Mouse (Mus musculus): ENCODE measurements at regions not wholly inside any gene's neighbourhood (a gene's known extent, or its start where the extent isn't known, plus 50 kb on each side); places are given as distances from the start of the nearest gene placed in this dataset.

- ATAC-seq (ENCODE audit: low FRiP score) (no peak), DNase-seq (ENCODE audit: low spot score) (no peak)
- TF ChIP-seq CTCF (IDR thresholded peaks at IDR 0.05), result no peak
- no peaks in the 10 kb centered on the region for H3K27me3 ChIP-seq (ENCODE audit: insufficient read depth, low read length)
- 87% methylated on average over 4 of the region's 4 CpGs for WGBS
- H3K9ac ChIP-seq (replicated peaks; ENCODE audit: low read length, poor library complexity, severe bottlenecking), result no peak overlapping the region
- no peaks in the 10 kb centered on the region for H3K36me3 ChIP-seq (ENCODE audit: insufficient read depth, low read length)
- H3K9me3 ChIP-seq (ENCODE audit: low read length), result no peaks in the 10 kb centered on the region
- no peak overlapping the region for H3K4me3 ChIP-seq (ENCODE audit: low read depth, low read length)
- H3K27ac ChIP-seq (ENCODE audit: low read depth, low read length), result no peak overlapping the region
- no peak overlapping the region for H3K4me2 ChIP-seq (ENCODE audit: low read depth, low read length, poor library complexity, severe bottlenecking)
- H3K4me1 ChIP-seq (ENCODE audit: insufficient read depth, low read length), result no peaks in the 10 kb centered on the region
Measured at GRCm38 (mm10) chr11:63293485-63293884, 164.7 kb downstream of the Pmp22 start.

GRCm38 (mm10) chr11:63294476-63294875 lies 165.7 kb downstream of the Pmp22 start:
- H3K4me3 ChIP-seq (ENCODE audit: low read depth, low read length), result no peak overlapping the region
- H3K36me3 ChIP-seq (ENCODE audit: insufficient read depth, low read length), result no peaks in the 10 kb centered on the region
- no peak overlapping the region for H3K27ac ChIP-seq (ENCODE audit: low read depth, low read length)
- WGBS, result 88% methylated on average over 3 of the region's 3 CpGs
- no peak for DNase-seq (ENCODE audit: low spot score)
- no peak for TF ChIP-seq CTCF (IDR thresholded peaks at IDR 0.05)
- H3K4me2 ChIP-seq (ENCODE audit: low read depth, low read length, poor library complexity, severe bottlenecking), result no peak overlapping the region
- no peak overlapping the region for H3K9ac ChIP-seq (replicated peaks; ENCODE audit: low read length, poor library complexity, severe bottlenecking)
- H3K27me3 ChIP-seq (ENCODE audit: insufficient read depth, low read length), result no peaks in the 10 kb centered on the region
- H3K4me1 ChIP-seq (ENCODE audit: insufficient read depth, low read length), result no peaks in the 10 kb centered on the region
- no peak for ATAC-seq (ENCODE audit: low FRiP score)
- no peaks in the 10 kb centered on the region for H3K9me3 ChIP-seq (ENCODE audit: low read length)

GRCm38 (mm10) chr11:63296476-63296875 lies 167.7 kb downstream of the Pmp22 start:
- no peak for TF ChIP-seq CTCF (IDR thresholded peaks at IDR 0.05)
- WGBS, result 78% methylated on average over 3 of the region's 3 CpGs
- H3K36me3 ChIP-seq (ENCODE audit: insufficient read depth, low read length), result no peaks in the 10 kb centered on the region
- H3K4me3 ChIP-seq (ENCODE audit: low read depth, low read length), result no peak overlapping the region
- ATAC-seq (ENCODE audit: low FRiP score), result no peak
- no peaks in the 10 kb centered on the region for H3K27me3 ChIP-seq (ENCODE audit: insufficient read depth, low read length)
- DNase-seq (ENCODE audit: low spot score), result no peak
- H3K27ac ChIP-seq (ENCODE audit: low read depth, low read length), result no peak overlapping the region
- no peaks in the 10 kb centered on the region for H3K9me3 ChIP-seq (ENCODE audit: low read length)
- no peaks in the 10 kb centered on the region for H3K4me1 ChIP-seq (ENCODE audit: insufficient read depth, low read length)
- no peak overlapping the region for H3K4me2 ChIP-seq (ENCODE audit: low read depth, low read length, poor library complexity, severe bottlenecking)
- H3K9ac ChIP-seq (replicated peaks; ENCODE audit: low read length, poor library complexity, severe bottlenecking), result no peak overlapping the region

GRCm38 (mm10) chr11:63299712-63300581 lies 171.2 kb downstream of the Pmp22 start:
- no peak for DNase-seq (ENCODE audit: low spot score)
- 25% methylated on average over 14 of the region's 14 CpGs for WGBS
- Histone ChIP-seq H3K36me3 (ENCODE audit: insufficient read depth, low read length) (no peaks in the 10 kb centered on the region), H3K9me3 (ENCODE audit: low read length) (no peaks in the 10 kb centered on the region), H3K27ac (ENCODE audit: low read depth, low read length) (no peak overlapping the region), H3K9ac (replicated peaks; ENCODE audit: low read length, poor library complexity, severe bottlenecking) (no peak overlapping the region), H3K4me3 (ENCODE audit: low read depth, low read length) (no peak overlapping the region), H3K4me1 (ENCODE audit: insufficient read depth, low read length) (no peaks in the 10 kb centered on the region), H3K4me2 (ENCODE audit: low read depth, low read length, poor library complexity, severe bottlenecking) (no peak overlapping the region), H3K27me3 (ENCODE audit: insufficient read depth, low read length) (no peaks in the 10 kb centered on the region)
- TF ChIP-seq CTCF (IDR thresholded peaks at IDR 0.05), result no peak
- no peak for ATAC-seq (ENCODE audit: low FRiP score)

- Histone ChIP-seq H3K36me3 (ENCODE audit: insufficient read depth, low read length) (no peaks in the 10 kb centered on the region), H3K4me2 (ENCODE audit: low read depth, low read length, poor library complexity, severe bottlenecking) (no peak overlapping the region), H3K9ac (replicated peaks; ENCODE audit: low read length, poor library complexity, severe bottlenecking) (no peak overlapping the region), H3K9me3 (ENCODE audit: low read length) (no peaks in the 10 kb centered on the region), H3K27me3 (ENCODE audit: insufficient read depth, low read length) (no peaks in the 10 kb centered on the region), H3K4me3 (ENCODE audit: low read depth, low read length) (no peak overlapping the region), H3K27ac (ENCODE audit: low read depth, low read length) (no peak overlapping the region), H3K4me1 (ENCODE audit: insufficient read depth, low read length) (no peaks in the 10 kb centered on the region)
- TF ChIP-seq CTCF (IDR thresholded peaks at IDR 0.05), result no peak
- 47% methylated on average over 4 of the region's 4 CpGs for WGBS
- no peak for ATAC-seq (ENCODE audit: low FRiP score)
- no peak for DNase-seq (ENCODE audit: low spot score)
Measured at GRCm38 (mm10) chr11:63325166-63325565, 196.4 kb downstream of the Pmp22 start.

GRCm38 (mm10) chr11:63326864-63327263 lies 198.1 kb downstream of the Pmp22 start:
- Histone ChIP-seq H3K9me3 (ENCODE audit: low read length) (no peaks in the 10 kb centered on the region), H3K4me3 (ENCODE audit: low read depth, low read length) (no peak overlapping the region), H3K9ac (replicated peaks; ENCODE audit: low read length, poor library complexity, severe bottlenecking) (no peak overlapping the region), H3K27ac (ENCODE audit: low read depth, low read length) (no peak overlapping the region), H3K36me3 (ENCODE audit: insufficient read depth, low read length) (no peaks in the 10 kb centered on the region), H3K4me1 (ENCODE audit: insufficient read depth, low read length) (no peaks in the 10 kb centered on the region), H3K27me3 (ENCODE audit: insufficient read depth, low read length) (no peaks in the 10 kb centered on the region), H3K4me2 (ENCODE audit: low read depth, low read length, poor library complexity, severe bottlenecking) (no peak overlapping the region)
- WGBS, result 44% methylated on average over 5 of the region's 5 CpGs
- no peak for DNase-seq (ENCODE audit: low spot score)
- no peak for TF ChIP-seq CTCF (IDR thresholded peaks at IDR 0.05)
- no peak for ATAC-seq (ENCODE audit: low FRiP score)
